Mouse (Mus musculus) hindbrain, embryonic 16.5 days (tissue): ENCODE results near the gene Gm3045. TPM values are rescaled to one million over a fixed set of nuclear protein-coding genes. Genes with fewer than 3 reads are reported as not detected.

Experiments used
- ATAC-seq: fragments of 200-750 bp; cut with Nextera tagmentation; 2 replicates; pipeline ENCODE4 v1.8.0; 2017; ENCODE audit warnings: moderate TSS enrichment, moderate library complexity
- H3K27ac ChIP-seq: fragments of 300-500 bp; sonication (generic); 2 replicates; pipeline ENCODE4 v1.5.1; 2014; ENCODE audit warnings: low read depth, mild to moderate bottlenecking, control low read depth, low read length, moderate library complexity
- H3K27me3 ChIP-seq: fragments of 300-500 bp; sonication (generic); replicated peaks from 2 replicates; pipeline ENCODE4 v1.6.1; 2014; ENCODE audit warnings: low read length; ENCODE audit not compliant: control insufficient read depth, insufficient read depth
- H3K36me3 ChIP-seq: fragments of 300-500 bp; sonication (generic); 2 replicates; pipeline ENCODE4 v1.6.1; 2014; ENCODE audit warnings: mild to moderate bottlenecking, low read length, moderate library complexity, mixed read lengths; ENCODE audit not compliant: control insufficient read depth, insufficient read depth
- H3K4me1 ChIP-seq: fragments of 300-500 bp; sonication (generic); 2 replicates; pipeline ENCODE4 v1.6.1; 2014; ENCODE audit warnings: low read depth, low read length; ENCODE audit not compliant: control insufficient read depth, insufficient read depth
- H3K4me2 ChIP-seq: fragments of 300-500 bp; sonication (generic); 2 replicates; pipeline ENCODE4 v1.6.1; 2014; ENCODE audit warnings: mild to moderate bottlenecking, low read length, control low read depth, moderate library complexity
- H3K4me3 ChIP-seq: fragments of 300-500 bp; sonication (generic); 2 replicates; pipeline ENCODE4 v1.5.1; 2014; ENCODE audit warnings: mild to moderate bottlenecking, low read length, control low read depth, moderate library complexity
- H3K9ac ChIP-seq: fragments of 300-500 bp; sonication (generic); 2 replicates; pipeline ENCODE4 v1.6.1; 2014; ENCODE audit warnings: low read depth, mild to moderate bottlenecking, control low read depth, low read length, moderate library complexity
- H3K9me3 ChIP-seq: fragments of 300-500 bp; sonication (generic); 2 replicates; pipeline ENCODE4 v1.6.1; 2014; ENCODE audit warnings: mild to moderate bottlenecking, low read length, moderate library complexity; ENCODE audit not compliant: control insufficient read depth
- WGBS: fragments of 180-500 bp; shearing (Covaris S2); extraction: QIAGEN DNeasy Blood & Tissue Kit; methylation state at CpG from one replicate; pipeline ENCODE4 v1.1.7; 2014; 5-methylcytosine and 5-hydroxymethylcytosine counted together
- polyA plus RNA-seq: library from polyadenylated mRNA; unstranded; fragments of >200 nt; fragmentation: Nextera tagmentation; extraction: Ambion mirVana; gene quantifications from 2 replicates; pipeline ENCODE4 v1.2.1, GENCODE M21; 2015

The Gm3045 gene
- not detected in 2 replicates for polyA plus RNA-seq

DNA sequence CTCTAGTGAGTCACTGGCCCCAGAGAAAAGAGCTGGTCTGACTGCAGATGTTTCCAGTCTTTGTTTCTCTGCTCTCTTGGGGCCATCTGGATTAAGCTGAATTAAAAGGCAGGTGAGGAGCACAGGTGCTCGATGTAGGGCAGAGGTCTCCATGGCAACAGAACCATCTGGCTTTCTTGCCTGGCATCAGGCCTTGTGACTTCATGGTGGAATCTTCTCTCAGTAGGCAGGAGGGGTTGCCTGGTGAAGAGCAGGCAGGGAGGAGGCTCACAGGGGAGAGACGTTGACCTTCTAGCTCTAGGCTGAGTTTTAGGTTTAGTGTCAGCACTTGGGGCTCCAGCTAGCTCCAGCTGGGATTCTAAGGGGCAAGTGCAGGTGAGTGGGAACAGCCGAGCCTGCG, at the start of gene Gm3045:
Gene Gm3045 (plus strand): TSS at position 230 of the 400 bp plus-strand sequence.
- Histone ChIP-seq H3K27ac (no peak within 1 kb of the TSS), H3K27me3 (no peaks in the 10 kb centered on the region), H3K9me3 (no peaks in the 10 kb centered on the region), H3K4me1 (no peaks in the 10 kb centered on the region), H3K4me3 (no peak within 1 kb of the TSS), H3K4me2 (no peak within 1 kb of the TSS), H3K36me3 (no peaks in the 10 kb centered on the region), H3K9ac (no peak within 1 kb of the TSS)
- 73% methylated on average over 4 of the region's 4 CpGs for WGBS
- no peak for ATAC-seq

- H3K27me3 ChIP-seq, result no peaks in the 10 kb centered on the region
- no peak overlapping the region for H3K9ac ChIP-seq
- no peaks in the 10 kb centered on the region for H3K36me3 ChIP-seq
- no peak overlapping the region for H3K4me2 ChIP-seq
- no peak for ATAC-seq
- H3K9me3 ChIP-seq, result no peaks in the 10 kb centered on the region
- WGBS, result 66% methylated on average over 14 of the region's 14 CpGs
- H3K4me1 ChIP-seq, result no peaks in the 10 kb centered on the region; the same call in 1 of the 2 replicates
- H3K4me3 ChIP-seq, result no peak overlapping the region
- no peak overlapping the region for H3K27ac ChIP-seq
Measured at GRCm38 (mm10) chr13:56380855-56381685, 45.3 kb upstream of the Gm3045 start.

DNA sequence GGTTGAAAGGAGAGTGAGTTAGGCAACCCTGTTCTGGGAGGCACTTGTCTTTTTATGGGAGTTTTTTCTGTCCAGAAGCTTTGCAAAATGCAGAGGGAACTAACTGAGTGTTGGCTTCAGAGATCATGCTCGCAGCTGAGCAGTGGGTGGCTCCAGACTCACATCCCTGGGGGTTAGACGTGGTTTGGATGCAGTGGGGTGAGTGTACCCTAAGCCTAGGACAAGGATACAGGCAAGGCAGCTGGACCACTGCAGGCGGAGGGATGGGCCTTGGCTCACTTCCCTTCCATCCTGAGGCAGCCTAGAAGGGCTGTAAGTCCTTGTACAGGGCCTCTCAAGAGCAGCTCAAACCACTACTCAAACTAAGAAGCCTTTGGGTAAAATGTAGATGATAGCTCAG, 43.0 kb upstream of the Gm3045 start:
- Histone ChIP-seq H3K9ac (no peak overlapping the region), H3K4me3 (no peak overlapping the region), H3K4me1 (no peaks in the 10 kb centered on the region; the same call in 1 of the 2 replicates), H3K4me2 (no peak overlapping the region), H3K36me3 (no peaks in the 10 kb centered on the region), H3K27me3 (no peaks in the 10 kb centered on the region), H3K9me3 (no peaks in the 10 kb centered on the region), H3K27ac (no peak overlapping the region)
- no peak for ATAC-seq
- WGBS, result 87% methylated on average over 3 of the region's 3 CpGs

GRCm38 (mm10) chr13:56386411-56386810, 40.0 kb upstream of the Gm3045 start:
- H3K9ac ChIP-seq, result no peak overlapping the region
- H3K27me3 ChIP-seq, result no peaks in the 10 kb centered on the region
- no peaks in the 10 kb centered on the region; the same call in 1 of the 2 replicates for H3K4me1 ChIP-seq
- H3K4me3 ChIP-seq, result no peak overlapping the region
- no peak overlapping the region for H3K4me2 ChIP-seq
- no peak for ATAC-seq
- WGBS, result 61% methylated on average over 9 of the region's 9 CpGs
- H3K36me3 ChIP-seq, result no peaks in the 10 kb centered on the region
- no peaks in the 10 kb centered on the region for H3K9me3 ChIP-seq
- no peak overlapping the region for H3K27ac ChIP-seq

GRCm38 (mm10) chr13:56387374-56387773, 39.0 kb upstream of the Gm3045 start:
- H3K4me2 ChIP-seq, result no peak overlapping the region
- 88% methylated on average over 5 of the region's 5 CpGs for WGBS
- no peaks in the 10 kb centered on the region for H3K9me3 ChIP-seq
- no peak overlapping the region for H3K4me3 ChIP-seq
- no peak for ATAC-seq
- no peaks in the 10 kb centered on the region for H3K27me3 ChIP-seq
- no peak overlapping the region for H3K27ac ChIP-seq
- no peak overlapping the region for H3K9ac ChIP-seq
- H3K4me1 ChIP-seq, result no peaks in the 10 kb centered on the region; the same call in 1 of the 2 replicates
- no peaks in the 10 kb centered on the region for H3K36me3 ChIP-seq

DNA sequence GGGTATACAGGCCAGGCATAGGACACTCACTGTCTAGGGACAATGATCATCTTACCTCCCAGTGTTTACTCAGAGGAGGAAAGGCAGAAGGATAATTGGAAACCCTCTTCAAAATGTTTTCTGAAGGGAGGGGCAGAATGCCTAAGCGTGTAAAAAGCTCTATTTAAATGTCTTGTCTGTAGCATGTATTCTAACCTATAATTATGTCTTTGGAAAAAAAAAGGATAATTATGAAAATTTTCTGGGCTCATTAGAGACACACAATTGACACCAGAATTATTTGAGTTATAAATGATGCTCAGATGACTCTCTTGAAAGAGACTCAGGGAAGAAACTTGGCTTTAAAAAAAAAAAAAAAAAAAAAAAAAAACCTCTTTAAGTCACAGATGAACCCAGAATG, 38.4 kb upstream of the Gm3045 start:
- WGBS, result 72% methylated on average over 1 of the region's 1 CpGs
- H3K4me2 ChIP-seq, result no peak overlapping the region
- no peaks in the 10 kb centered on the region for H3K27me3 ChIP-seq
- no peaks in the 10 kb centered on the region for H3K36me3 ChIP-seq
- no peak overlapping the region for H3K27ac ChIP-seq
- H3K4me3 ChIP-seq, result no peak overlapping the region
- ATAC-seq, result no peak
- no peak overlapping the region for H3K9ac ChIP-seq
- no peaks in the 10 kb centered on the region for H3K9me3 ChIP-seq
- H3K4me1 ChIP-seq, result no peaks in the 10 kb centered on the region; the same call in 1 of the 2 replicates

- Histone ChIP-seq H3K4me3 (no peak overlapping the region), H3K4me1 (no peaks in the 10 kb centered on the region), H3K27me3 (no peaks in the 10 kb centered on the region), H3K4me2 (no peak overlapping the region), H3K36me3 (no peaks in the 10 kb centered on the region), H3K27ac (no peak overlapping the region), H3K9me3 (no peaks in the 10 kb centered on the region), H3K9ac (no peak overlapping the region)
- 59% methylated on average over 5 of the region's 5 CpGs for WGBS
- no peak for ATAC-seq
Measured at GRCm38 (mm10) chr13:56397572-56397971, 28.8 kb upstream of the Gm3045 start.

- H3K36me3 ChIP-seq, result no peaks in the 10 kb centered on the region
- H3K27me3 ChIP-seq, result no peaks in the 10 kb centered on the region
- no peak overlapping the region for H3K27ac ChIP-seq
- 50% methylated on average over 4 of the region's 4 CpGs for WGBS
- H3K4me3 ChIP-seq, result no peak overlapping the region
- H3K9me3 ChIP-seq, result no peaks in the 10 kb centered on the region
- H3K4me1 ChIP-seq, result no peaks in the 10 kb centered on the region
- no peak overlapping the region for H3K9ac ChIP-seq
- no peak overlapping the region for H3K4me2 ChIP-seq
- no peak for ATAC-seq
Measured at GRCm38 (mm10) chr13:56401186-56401585, 25.2 kb upstream of the Gm3045 start.

- no peak for ATAC-seq
- WGBS, result 84% methylated on average over 8 of the region's 8 CpGs
Measured at GRCm38 (mm10) chr13:56403381-56404086, 22.9 kb upstream of the Gm3045 start.

More at GRCm38 (mm10) chr13:56403381-56404086, 22.9 kb upstream of the Gm3045 start:
- Histone ChIP-seq H3K4me1 (no peaks in the 10 kb centered on the region), H3K4me3 (no peak overlapping the region), H3K9me3 (no peaks in the 10 kb centered on the region), H3K9ac (no peak overlapping the region), H3K36me3 (no peaks in the 10 kb centered on the region), H3K4me2 (no peak overlapping the region), H3K27me3 (no peaks in the 10 kb centered on the region), H3K27ac (no peak overlapping the region)
